Mouse (Mus musculus): ENCODE measurements around the gene Cacng1. TPM values are rescaled to one million over a fixed set of nuclear protein-coding genes. Genes with fewer than 3 reads are reported as not detected.

Gene Cacng1
- polyA plus RNA-seq, 1 experiment, result 0.33 TPM

DNA sequence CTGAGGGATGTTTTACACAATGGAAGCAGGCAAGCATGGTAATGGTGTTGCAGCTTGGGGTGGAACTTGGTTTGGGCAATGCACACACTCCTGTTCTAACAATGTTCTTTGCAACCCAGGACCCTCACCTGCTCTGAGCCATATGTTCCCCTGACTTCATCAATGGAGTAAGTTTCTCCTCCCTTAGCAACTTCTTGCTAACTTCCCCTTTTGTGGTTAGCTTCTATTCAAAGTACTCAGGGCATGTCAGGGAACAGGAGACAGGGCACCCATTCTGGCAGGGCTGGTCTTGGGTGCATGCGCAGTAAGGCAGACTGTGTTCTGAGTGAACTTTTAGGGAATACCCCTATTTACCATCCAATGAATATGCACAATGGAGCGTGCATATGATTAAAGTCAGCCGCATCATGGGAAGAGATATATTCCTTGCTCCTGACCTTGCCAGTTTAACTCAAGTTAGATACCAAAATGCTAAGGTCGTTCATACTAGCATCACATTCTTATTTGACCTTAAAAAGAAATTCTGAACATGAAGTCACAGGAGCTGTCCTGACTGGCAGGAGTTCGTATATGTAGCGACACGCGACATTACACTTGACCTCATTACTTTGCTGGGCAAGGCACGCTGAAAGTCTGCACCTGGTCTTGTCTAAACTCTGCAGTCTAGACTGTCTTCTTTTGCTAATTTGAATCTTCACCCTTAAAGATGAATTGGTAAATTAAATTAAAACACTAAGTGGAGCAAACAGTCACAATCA lies 4.1 kb upstream of the Cacng1 start:
- Histone ChIP-seq H3K27ac (ENCODE audit: insufficient read depth, low read length) (no peak overlapping the region), H3K4me3 (ENCODE audit: insufficient read depth, low read length) (no peak overlapping the region), H3K4me1 (ENCODE audit: control insufficient read depth, insufficient read depth, low read length) (no peaks in the 10 kb centered on the region)
- TF ChIP-seq CTCF (IDR thresholded peaks at IDR 0.05; ENCODE audit: extremely low read depth, insufficient read depth, low read length) (no peak), POLR2A (IDR thresholded peaks at IDR 0.05; ENCODE audit: extremely low read depth, insufficient read depth, low read length) (no peak)

DNA sequence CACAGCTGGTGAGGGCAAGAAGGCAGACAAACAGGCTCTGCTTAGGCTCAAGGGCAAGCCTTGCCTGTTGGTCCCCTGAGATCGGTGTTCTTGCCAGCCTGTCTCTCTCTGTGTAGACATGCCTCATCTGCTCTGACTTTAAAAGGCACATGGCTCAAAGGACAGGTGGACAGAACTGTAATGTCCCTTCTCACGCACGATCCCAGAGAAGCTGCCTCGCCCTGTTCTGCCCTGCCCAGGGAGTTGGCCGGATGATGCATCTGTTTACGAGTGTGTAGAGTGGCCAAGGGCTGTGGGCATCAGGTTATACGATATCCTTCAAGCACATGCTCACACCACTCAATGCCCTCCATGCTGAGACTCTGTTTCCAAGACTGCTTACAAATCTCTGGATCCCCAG lies 2.0 kb downstream of the Cacng1 start:
- Histone ChIP-seq H3K27ac (ENCODE audit: insufficient read depth, low read length) (no peak overlapping the region), H3K4me3 (ENCODE audit: insufficient read depth, low read length) (no peak overlapping the region), H3K4me1 (ENCODE audit: control insufficient read depth, insufficient read depth, low read length) (0 out of 2 replicates have a peak, but pooled peaks cover 2% of the 10 kb centered on the region)
- TF ChIP-seq POLR2A (IDR thresholded peaks at IDR 0.05; ENCODE audit: extremely low read depth, insufficient read depth, low read length), result no peak
- TF ChIP-seq CTCF (IDR thresholded peaks at IDR 0.05; ENCODE audit: extremely low read depth, insufficient read depth, low read length), result no peak

- TF ChIP-seq CTCF (IDR thresholded peaks at IDR 0.05; ENCODE audit: extremely low read depth, insufficient read depth, low read length), result no peak
- TF ChIP-seq POLR2A (IDR thresholded peaks at IDR 0.05; ENCODE audit: extremely low read depth, insufficient read depth, low read length), result no peak
- Histone ChIP-seq H3K4me3 (ENCODE audit: insufficient read depth, low read length) (no peak overlapping the region), H3K27ac (ENCODE audit: insufficient read depth, low read length) (no peak overlapping the region), H3K4me1 (ENCODE audit: control insufficient read depth, insufficient read depth, low read length) (0 out of 2 replicates have a peak, but pooled peaks cover 2% of the 10 kb centered on the region)
Measured at GRCm38 (mm10) chr11:107710379-107710778, 5.9 kb downstream of the Cacng1 start.

- TF ChIP-seq CTCF (IDR thresholded peaks at IDR 0.05; ENCODE audit: extremely low read depth, insufficient read depth, low read length) (no peak), POLR2A (IDR thresholded peaks at IDR 0.05; ENCODE audit: extremely low read depth, insufficient read depth, low read length) (no peak)
- Histone ChIP-seq H3K27ac (ENCODE audit: insufficient read depth, low read length) (no peak overlapping the region), H3K4me1 (ENCODE audit: control insufficient read depth, insufficient read depth, low read length) (peaks cover 2% of the 10 kb centered on the region; the same call in 1 of the 2 replicates), H3K4me3 (ENCODE audit: insufficient read depth, low read length) (no peak overlapping the region)
Measured at GRCm38 (mm10) chr11:107707897-107708610, 8.3 kb downstream of the Cacng1 start.

- Histone ChIP-seq H3K27ac (ENCODE audit: insufficient read depth, low read length) (no peak overlapping the region), H3K4me3 (ENCODE audit: insufficient read depth, low read length) (no peak overlapping the region), H3K4me1 (ENCODE audit: control insufficient read depth, insufficient read depth, low read length) (peaks cover 1% of the 10 kb centered on the region; the same call in 1 of the 2 replicates)
- no peak for TF ChIP-seq POLR2A (IDR thresholded peaks at IDR 0.05; ENCODE audit: extremely low read depth, insufficient read depth, low read length)
- TF ChIP-seq CTCF (IDR thresholded peaks at IDR 0.05; ENCODE audit: extremely low read depth, insufficient read depth, low read length), result no peak
Measured at GRCm38 (mm10) chr11:107705476-107706074, 10.7 kb downstream of the Cacng1 start.

DNA sequence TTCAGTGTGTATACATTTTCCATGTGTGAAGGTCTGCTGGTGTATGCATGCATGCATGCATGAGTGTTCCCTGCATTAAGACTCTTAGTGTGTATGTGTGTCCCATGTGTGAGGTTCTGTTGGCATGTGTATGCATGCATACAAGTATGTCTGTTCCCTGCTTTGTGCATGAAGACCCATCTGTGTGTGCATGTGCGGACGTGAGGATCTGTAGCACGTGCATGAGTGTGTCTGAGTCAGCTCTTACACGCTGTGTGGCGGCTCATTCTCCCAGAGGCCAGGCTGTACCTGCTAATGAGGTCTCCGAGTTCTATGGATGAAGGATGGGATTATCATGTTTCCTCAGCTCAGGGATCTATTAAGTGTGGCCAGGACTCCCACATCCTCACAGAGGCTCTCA lies 11.3 kb downstream of the Cacng1 start:
- TF ChIP-seq CTCF (IDR thresholded peaks at IDR 0.05; ENCODE audit: extremely low read depth, insufficient read depth, low read length) (no peak), POLR2A (IDR thresholded peaks at IDR 0.05; ENCODE audit: extremely low read depth, insufficient read depth, low read length) (no peak)
- H3K4me1 ChIP-seq (ENCODE audit: control insufficient read depth, insufficient read depth, low read length), result no peaks in the 10 kb centered on the region; the same call in 1 of the 2 replicates
- no peak overlapping the region for H3K27ac ChIP-seq (ENCODE audit: insufficient read depth, low read length)
- H3K4me3 ChIP-seq (ENCODE audit: insufficient read depth, low read length), result no peak overlapping the region

DNA sequence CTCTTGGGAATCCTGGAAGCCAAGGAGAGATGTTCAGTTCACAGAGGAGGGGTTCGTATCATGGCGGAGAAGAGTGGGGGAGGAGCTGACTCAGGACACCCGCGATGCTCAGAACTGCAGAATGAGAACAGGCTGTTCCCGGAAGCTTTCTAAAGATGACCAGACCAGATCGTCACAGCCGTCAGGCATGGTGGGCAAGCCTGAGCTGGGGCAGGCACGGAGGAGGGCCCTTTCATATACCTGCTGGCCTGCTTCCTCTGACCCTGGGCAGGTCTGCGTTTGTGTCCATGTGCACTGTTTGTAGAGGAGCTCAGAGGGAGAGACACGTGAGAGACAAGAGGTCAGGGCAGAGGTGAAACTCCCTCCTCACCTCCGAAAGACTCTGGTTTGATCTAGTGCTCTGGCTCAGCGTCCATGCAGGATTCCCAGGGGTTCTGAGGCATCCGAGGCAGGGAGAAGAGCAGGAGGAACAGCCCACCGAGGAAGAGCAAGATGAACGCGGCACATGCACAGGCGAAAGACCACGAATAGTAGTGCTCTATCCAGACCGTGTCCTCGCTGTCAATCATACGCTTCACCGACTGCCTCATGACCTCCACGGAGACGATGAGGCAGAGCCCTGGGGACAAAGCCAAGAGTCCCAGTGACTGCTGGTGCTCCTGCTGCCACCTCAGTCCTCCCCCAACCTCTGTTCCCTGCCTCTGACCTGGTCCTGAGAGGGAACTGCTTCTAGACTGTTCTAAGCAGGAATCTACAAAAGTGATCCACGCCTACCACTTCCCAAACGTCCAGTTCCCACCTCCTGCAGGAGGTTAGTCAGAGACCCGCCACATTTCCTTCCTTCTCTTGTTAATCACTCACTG lies 12.8 kb downstream of the Cacng1 start:
- no peaks in the 10 kb centered on the region; the same call in 1 of the 2 replicates for H3K4me1 ChIP-seq (ENCODE audit: control insufficient read depth, insufficient read depth, low read length)
- no peak overlapping the region for H3K4me3 ChIP-seq (ENCODE audit: insufficient read depth, low read length)
- TF ChIP-seq POLR2A (IDR thresholded peaks at IDR 0.05; ENCODE audit: extremely low read depth, insufficient read depth, low read length) (no peak), CTCF (IDR thresholded peaks at IDR 0.05; ENCODE audit: extremely low read depth, insufficient read depth, low read length) (no peak)
- no peak overlapping the region for H3K27ac ChIP-seq (ENCODE audit: insufficient read depth, low read length)

- no peaks in the 10 kb centered on the region; the same call in 1 of the 2 replicates for H3K4me1 ChIP-seq (ENCODE audit: control insufficient read depth, insufficient read depth, low read length)
- H3K27ac ChIP-seq (ENCODE audit: insufficient read depth, low read length), result no peak overlapping the region
- no peak for TF ChIP-seq CTCF (IDR thresholded peaks at IDR 0.05; ENCODE audit: extremely low read depth, insufficient read depth, low read length)
- TF ChIP-seq POLR2A (IDR thresholded peaks at IDR 0.05; ENCODE audit: extremely low read depth, insufficient read depth, low read length), result no peak
- H3K4me3 ChIP-seq (ENCODE audit: insufficient read depth, low read length), result no peak overlapping the region
Measured at GRCm38 (mm10) chr11:107699967-107700366, 16.4 kb downstream of the Cacng1 start.

- TF ChIP-seq POLR2A (IDR thresholded peaks at IDR 0.05; ENCODE audit: extremely low read depth, insufficient read depth, low read length) (no peak), CTCF (IDR thresholded peaks at IDR 0.05; ENCODE audit: extremely low read depth, insufficient read depth, low read length) (no peak)
- Histone ChIP-seq H3K4me1 (ENCODE audit: control insufficient read depth, insufficient read depth, low read length) (no peaks in the 10 kb centered on the region), H3K4me3 (ENCODE audit: insufficient read depth, low read length) (no peak overlapping the region)
Measured at GRCm38 (mm10) chr11:107693338-107693737, 23.0 kb downstream of the Cacng1 start.

More at GRCm38 (mm10) chr11:107693338-107693737, 23.0 kb downstream of the Cacng1 start:
- H3K27ac ChIP-seq (ENCODE audit: insufficient read depth, low read length), result no peak overlapping the region
